Mouse (Mus musculus) layer of hippocampus, postnatal 36 days (tissue): Measurements from ENCODE around the gene Stk32b. TPM values are rescaled to one million over a fixed set of nuclear protein-coding genes. Genes with fewer than 3 reads are reported as not detected.

Experiments
- DNase-seq, 2 experiments: peaks; one replicate each; pipeline ENCODE4 v3.0.0; 2022
- total RNA-seq, 2 experiments: library from RNA; stranded (reverse); gene quantifications; 2 replicates each; pipeline ENCODE4 v1.2.3; 2021

Stk32b gene
- 1 to 10 TPM; 6.4 to 7.7 TPM for total RNA-seq

GRCm38 (mm10) chr5:37716505-37717372, at the start of gene Stk32b:
TSS of gene Stk32b (minus strand) at chr5:37717171.
- peak; percentile 36 for DNase-seq

GRCm38 (mm10) chr5:37765851-37766250, 48.9 kb upstream of the Stk32b start:
- DNase-seq: no peak

GRCm38 (mm10) chr5:37762046-37762445, 45.1 kb upstream of the Stk32b start:
- no peak for DNase-seq

GRCm38 (mm10) chr5:37753366-37753765, 36.4 kb upstream of the Stk32b start:
- no peak for DNase-seq

GRCm38 (mm10) chr5:37752027-37752967, 35.3 kb upstream of the Stk32b start:
- DNase-seq: peak; percentile 53 to 76

GRCm38 (mm10) chr5:37743889-37744707, 27.1 kb upstream of the Stk32b start:
- no peak for DNase-seq

GRCm38 (mm10) chr5:37736213-37736612, 19.2 kb upstream of the Stk32b start:
- no peak for DNase-seq

GRCm38 (mm10) chr5:37735224-37735623, 18.3 kb upstream of the Stk32b start, which contains the start of gene Cytl1:
TSS of gene Cytl1 (plus strand) at chr5:37735519.
- no peak for DNase-seq

GRCm38 (mm10) chr5:37730781-37731180, 13.8 kb upstream of the Stk32b start:
- DNase-seq: no peak

GRCm38 (mm10) chr5:37725220-37725886, 8.4 kb upstream of the Stk32b start:
- no peak for DNase-seq

GRCm38 (mm10) chr5:37720670-37721069, 3.7 kb upstream of the Stk32b start:
- no peak for DNase-seq

- peak; percentile 44 to 49 for DNase-seq
Observed at GRCm38 (mm10) chr5:37717384-37717963, 503 bp upstream of the Stk32b start.

- DNase-seq: no peak
Observed at GRCm38 (mm10) chr5:37709257-37709904, 7.6 kb downstream of the Stk32b start.

- DNase-seq: no peak
Observed at GRCm38 (mm10) chr5:37708124-37708523, 8.8 kb downstream of the Stk32b start.

- no peak for DNase-seq
Observed at GRCm38 (mm10) chr5:37704962-37705361, 12.0 kb downstream of the Stk32b start.

GRCm38 (mm10) chr5:37699757-37700156, 17.2 kb downstream of the Stk32b start:
- no peak for DNase-seq

- peak; percentile 41 to 51 for DNase-seq
Observed at GRCm38 (mm10) chr5:37697286-37697685, 19.7 kb downstream of the Stk32b start.

GRCm38 (mm10) chr5:37695773-37696172, 21.2 kb downstream of the Stk32b start:
- no peak for DNase-seq

GRCm38 (mm10) chr5:37692759-37693158, 24.2 kb downstream of the Stk32b start:
- DNase-seq: no peak

GRCm38 (mm10) chr5:37670781-37671180, 46.2 kb downstream of the Stk32b start:
- no peak for DNase-seq

- DNase-seq: no peak
Observed at GRCm38 (mm10) chr5:37664962-37665361, 52.0 kb downstream of the Stk32b start.
